Mouse (Mus musculus) forebrain, embryonic 14.5 days (tissue): ENCODE measurements around the gene Spns1. TPM values are rescaled to one million over a fixed set of nuclear protein-coding genes. Genes with fewer than 3 reads are reported as not detected.
"Not testable (repeated sequence)": the region's sequence is repeated elsewhere in the genome, so short reads cannot be mapped to it uniquely, and the experiment has no call there.

Source experiments
- ATAC-seq: fragments of 200-750 bp; cut with Nextera tagmentation; 2 replicates; pipeline ENCODE4 v1.8.0; 2017; ENCODE audit warnings: mild to moderate bottlenecking, moderate library complexity
- DNase-seq: peaks from one replicate; pipeline ENCODE4 v3.0.0-alpha.2; 2015; ENCODE audit warnings: low spot score
- H3K27ac ChIP-seq: fragments of 300-500 bp; sonication (generic); 2 replicates; pipeline ENCODE4 v1.5.1; 2014; ENCODE audit warnings: low read depth, mild to moderate bottlenecking, control low read depth, low read length, moderate library complexity
- H3K27me3 ChIP-seq: fragments of 300-500 bp; sonication (generic); replicated peaks from 2 replicates; pipeline ENCODE4 v1.6.1; 2014; ENCODE audit warnings: low read length, control low read depth, mixed read lengths; ENCODE audit not compliant: control insufficient read depth, insufficient read depth
- H3K36me3 ChIP-seq: fragments of 300-500 bp; sonication (generic); 2 replicates; pipeline ENCODE4 v1.6.1; 2014; ENCODE audit warnings: low read length, control low read depth; ENCODE audit not compliant: control insufficient read depth, insufficient read depth
- H3K4me1 ChIP-seq: fragments of 300-500 bp; sonication (generic); 2 replicates; pipeline ENCODE4 v1.6.1; 2014; ENCODE audit warnings: antibody characterized with exemption, low read length, control low read depth; ENCODE audit not compliant: control insufficient read depth, insufficient read depth
- H3K4me2 ChIP-seq: fragments of 300-500 bp; sonication (generic); 2 replicates; pipeline ENCODE4 v1.6.1; 2014; ENCODE audit warnings: mild to moderate bottlenecking, control low read depth, low read length
- H3K4me3 ChIP-seq: fragments of 300-500 bp; sonication (generic); 2 replicates; pipeline ENCODE4 v1.5.1; 2014; ENCODE audit warnings: low read depth, low read length, control low read depth
- H3K9ac ChIP-seq: fragments of 300-500 bp; sonication (generic); 2 replicates; pipeline ENCODE4 v1.6.1; 2014; ENCODE audit warnings: mild to moderate bottlenecking, low read length, control low read depth, moderate library complexity
- H3K9me3 ChIP-seq: fragments of 300-500 bp; sonication (generic); replicated peaks from 2 replicates; pipeline ENCODE4 v1.6.1; 2016; ENCODE audit warnings: low read length, control low read depth, mixed read lengths; ENCODE audit not compliant: control insufficient read depth
- WGBS: fragments of 180-500 bp; shearing (Covaris S2); extraction: QIAGEN DNeasy Blood & Tissue Kit; methylation state at CpG from one replicate; pipeline ENCODE4 v1.1.7; 2014; 5-methylcytosine and 5-hydroxymethylcytosine counted together
- polyA plus RNA-seq: library from polyadenylated mRNA; unstranded; fragments of >200 nt; fragmentation: Nextera tagmentation; extraction: Ambion mirVana; gene quantifications from 2 replicates; pipeline ENCODE4 v1.2.1, GENCODE M21; 2014

Spns1 gene
- polyA plus RNA-seq, 1 experiment from 2014 or later: 48.4 TPM

GRCm38 (mm10) chr7:126408686-126409085, 31.4 kb upstream of the Spns1 start:
- Histone ChIP-seq H3K27ac (no peak overlapping the region), H3K27me3 (no peaks in the 10 kb centered on the region), H3K4me1 (no peaks in the 10 kb centered on the region), H3K36me3 (no peaks in the 10 kb centered on the region), H3K4me3 (no peak overlapping the region), H3K9me3 (no peaks in the 10 kb centered on the region), H3K4me2 (no peak overlapping the region), H3K9ac (no peak overlapping the region)
- 86% methylated on average over 2 of the region's 2 CpGs for WGBS
- ATAC-seq (no peak), DNase-seq (no peak)

GRCm38 (mm10) chr7:126402518-126402917, 25.3 kb upstream of the Spns1 start:
- H3K27me3 ChIP-seq, H3K9ac ChIP-seq, H3K27ac ChIP-seq, H3K36me3 ChIP-seq, ATAC-seq, H3K4me1 ChIP-seq, H3K9me3 ChIP-seq, DNase-seq, H3K4me2 ChIP-seq, H3K4me3 ChIP-seq: not testable (repeated sequence)
- WGBS: 86% methylated on average over 7 of the region's 8 CpGs

GRCm38 (mm10) chr7:126399548-126399947, 22.3 kb upstream of the Spns1 start:
- no peaks in the 10 kb centered on the region for H3K9me3 ChIP-seq
- H3K9ac ChIP-seq: no peak overlapping the region
- H3K36me3 ChIP-seq: no peaks in the 10 kb centered on the region
- H3K4me2 ChIP-seq: no peak overlapping the region
- no peak overlapping the region for H3K4me3 ChIP-seq
- no peaks in the 10 kb centered on the region for H3K27me3 ChIP-seq
- WGBS: 8% methylated on average over 5 of the region's 5 CpGs
- H3K27ac ChIP-seq: no peak overlapping the region
- DNase-seq (peak; percentile 88), ATAC-seq (no peak)
- H3K4me1 ChIP-seq: no peaks in the 10 kb centered on the region

GRCm38 (mm10) chr7:126397822-126398221, 20.6 kb upstream of the Spns1 start:
- no peak overlapping the region for H3K27ac ChIP-seq
- H3K27me3 ChIP-seq: no peaks in the 10 kb centered on the region
- DNase-seq (no peak), ATAC-seq (no peak)
- H3K4me3 ChIP-seq: no peak overlapping the region
- no peak overlapping the region for H3K9ac ChIP-seq
- H3K4me2 ChIP-seq: no peak overlapping the region
- 91% methylated on average over 4 of the region's 4 CpGs for WGBS
- no peaks in the 10 kb centered on the region for H3K9me3 ChIP-seq
- no peaks in the 10 kb centered on the region for H3K4me1 ChIP-seq
- no peaks in the 10 kb centered on the region for H3K36me3 ChIP-seq

- no peak for ATAC-seq
- no peak for DNase-seq
- 52% methylated on average over 6 of the region's 6 CpGs for WGBS
- no peaks in the 10 kb centered on the region for H3K27me3 ChIP-seq
- no peaks in the 10 kb centered on the region for H3K9me3 ChIP-seq
- no peaks in the 10 kb centered on the region for H3K4me1 ChIP-seq
- H3K4me3 ChIP-seq: no peak overlapping the region
- no peaks in the 10 kb centered on the region for H3K36me3 ChIP-seq
- H3K4me2 ChIP-seq: peak overlapping the region; percentile 27
- no peak overlapping the region for H3K27ac ChIP-seq
- no peak overlapping the region for H3K9ac ChIP-seq
Measured at GRCm38 (mm10) chr7:126397221-126397620, 20.0 kb upstream of the Spns1 start.

GRCm38 (mm10) chr7:126396298-126397119, 19.3 kb upstream of the Spns1 start, which contains the start of gene Nfatc2ip:
Nfatc2ip (minus strand) TSS chr7:126396737.
- peak within 1 kb of the TSS; percentile 33; the same call in 1 of the 2 replicates for H3K27ac ChIP-seq
- 0 out of 2 replicates have a peak, but pooled peaks cover under 1% of the 10 kb centered on the region for H3K36me3 ChIP-seq
- no peaks in the 10 kb centered on the region for H3K4me1 ChIP-seq
- H3K9me3 ChIP-seq: no peaks in the 10 kb centered on the region
- ATAC-seq (peak; percentile 100), DNase-seq (peak; percentile 100)
- H3K4me3 ChIP-seq: peak within 1 kb of the TSS; percentile 92
- H3K27me3 ChIP-seq: no peaks in the 10 kb centered on the region
- H3K4me2 ChIP-seq: peak within 1 kb of the TSS; percentile 82
- peak within 1 kb of the TSS; percentile 82 for H3K9ac ChIP-seq
- WGBS: under 1% methylated on average over 59 of the region's 59 CpGs

GRCm38 (mm10) chr7:126392086-126392884, 15.0 kb upstream of the Spns1 start:
- H3K4me2 ChIP-seq, H3K4me1 ChIP-seq, H3K9me3 ChIP-seq, H3K9ac ChIP-seq, DNase-seq, H3K27ac ChIP-seq, ATAC-seq, H3K27me3 ChIP-seq, H3K4me3 ChIP-seq: not testable (repeated sequence)
- H3K36me3 ChIP-seq: peaks cover 28% of the 10 kb centered on the region
- 88% methylated on average over 7 of the region's 7 CpGs for WGBS

GRCm38 (mm10) chr7:126388185-126388584, 10.9 kb upstream of the Spns1 start:
- no peak for DNase-seq
- H3K36me3 ChIP-seq: peaks cover 56% of the 10 kb centered on the region
- WGBS: 94% methylated on average over 1 of the region's 1 CpGs
- H3K27ac ChIP-seq: no peak overlapping the region
- H3K9ac ChIP-seq: no peak overlapping the region
- H3K27me3 ChIP-seq: no peaks in the 10 kb centered on the region
- ATAC-seq: no peak
- H3K9me3 ChIP-seq: no peaks in the 10 kb centered on the region
- H3K4me2 ChIP-seq: no peak overlapping the region
- H3K4me3 ChIP-seq: no peak overlapping the region
- H3K4me1 ChIP-seq: no peaks in the 10 kb centered on the region

- 79% methylated on average over 5 of the region's 5 CpGs for WGBS
- ATAC-seq (no peak), DNase-seq (no peak)
- Histone ChIP-seq H3K4me1 (no peaks in the 10 kb centered on the region), H3K27me3 (no peaks in the 10 kb centered on the region), H3K4me2 (no peak overlapping the region), H3K4me3 (no peak overlapping the region), H3K36me3 (peaks cover 37% of the 10 kb centered on the region), H3K9ac (no peak overlapping the region), H3K27ac (no peak overlapping the region), H3K9me3 (no peaks in the 10 kb centered on the region)
Measured at GRCm38 (mm10) chr7:126383565-126383964, 6.3 kb upstream of the Spns1 start.
